Mouse (Mus musculus): ENCODE measurements around the gene Atp2b2.

DNA sequence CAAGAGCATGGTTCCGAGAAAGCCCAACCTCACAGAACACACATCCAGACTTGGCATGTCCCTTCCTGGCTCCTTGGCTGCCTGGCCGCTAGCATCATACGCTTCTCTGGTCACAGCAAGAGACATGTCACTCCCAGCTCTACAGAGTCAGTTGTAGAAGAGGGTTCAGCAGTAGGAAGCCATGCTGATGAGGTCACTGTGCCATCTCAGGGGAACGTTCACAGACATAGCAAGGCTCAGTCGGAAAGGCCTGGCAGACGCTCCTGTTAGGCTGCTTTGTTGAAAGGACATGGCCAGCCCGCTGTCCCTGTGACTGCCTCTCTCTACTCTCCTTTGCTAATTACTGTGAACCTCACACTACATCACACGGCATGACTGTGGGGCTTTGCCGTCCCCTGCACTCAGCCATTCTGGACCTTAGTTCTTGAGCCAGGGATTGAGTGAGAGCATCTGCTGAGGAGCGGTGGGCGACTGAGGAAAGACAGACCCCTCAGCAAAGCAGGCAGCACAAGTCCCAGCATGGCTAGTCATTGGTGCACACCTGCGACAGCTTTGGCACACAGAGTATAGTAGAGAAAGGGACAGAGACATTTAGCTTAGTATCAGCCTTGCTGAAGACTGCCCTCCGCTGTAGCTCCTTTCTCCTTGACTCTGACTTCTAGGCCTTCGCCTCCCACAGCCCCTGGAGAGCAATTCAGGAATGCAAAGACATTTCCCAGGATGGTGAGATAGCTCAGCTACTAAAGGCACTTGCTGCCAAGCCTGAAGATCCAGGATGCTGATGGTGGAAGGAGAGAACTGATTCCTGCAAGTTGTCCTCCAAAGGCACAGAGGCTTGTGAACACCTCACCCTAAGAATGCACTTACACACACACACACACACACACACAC is 108.9 kb downstream of the Atp2b2 start:
- TF ChIP-seq POLR2A (IDR thresholded peaks at IDR 0.05; ENCODE audit: borderline replicate concordance, extremely low read depth, low read depth, low read length) (no peak), CTCF (IDR thresholded peaks at IDR 0.05; ENCODE audit: insufficient read depth, low read length) (no peak)

Measured in lung, adult 2 months (tissue).